Mouse (Mus musculus) frontal cortex, postnatal 36 days (tissue): ENCODE data around the gene Gm13941.

Source experiments
- DNase-seq, 2 experiments: peaks; one replicate each; pipeline ENCODE4 v3.0.0; 2022; ENCODE audit warnings: low spot score in 2 of 2

The Gm13941 gene

DNA sequence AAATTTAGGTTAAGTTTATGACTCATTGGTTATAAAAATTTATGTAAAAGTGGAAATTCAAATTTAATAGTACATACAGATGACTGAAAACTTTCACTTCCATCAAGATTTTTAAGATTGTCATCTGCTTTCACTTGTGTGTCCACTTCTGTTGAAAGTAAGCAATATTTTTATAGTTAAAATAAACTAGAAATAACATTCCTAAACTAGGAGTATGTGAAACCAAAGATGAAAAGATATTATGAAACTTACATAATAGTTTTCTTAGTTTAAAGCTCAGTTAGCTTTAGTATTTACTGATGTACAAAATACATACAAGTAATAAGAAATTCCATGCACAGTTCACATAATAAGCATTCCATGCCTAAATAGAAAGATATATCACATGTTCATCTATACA, at the start of gene Gm13941:
TSS of gene Gm13941 (minus strand) at position 101 of the 400 bp plus-strand sequence.
- DNase-seq, result no peak

DNA sequence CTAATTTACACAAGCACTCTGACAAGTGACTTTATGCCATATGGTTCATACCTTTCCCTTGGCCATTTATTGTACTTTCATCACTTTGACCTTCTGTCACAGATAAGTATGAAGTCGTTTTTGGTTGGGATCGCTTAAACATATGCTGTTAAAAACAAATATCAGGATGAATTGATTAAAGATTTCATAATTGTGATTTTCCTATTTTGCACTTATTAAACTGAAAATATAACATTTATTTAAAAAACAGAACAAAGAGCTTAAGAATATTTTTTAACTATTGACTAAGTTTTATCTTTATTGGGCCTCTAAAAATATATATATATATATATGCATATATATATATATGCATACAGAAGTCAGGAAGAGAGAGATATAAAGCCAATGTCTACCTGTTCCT, 47.1 kb upstream of the Gm13941 start, which contains the start of gene Gm15130:
TSS of gene Gm15130 (minus strand) at position 101 of the 400 bp plus-strand sequence.
- no peak for DNase-seq

DNA sequence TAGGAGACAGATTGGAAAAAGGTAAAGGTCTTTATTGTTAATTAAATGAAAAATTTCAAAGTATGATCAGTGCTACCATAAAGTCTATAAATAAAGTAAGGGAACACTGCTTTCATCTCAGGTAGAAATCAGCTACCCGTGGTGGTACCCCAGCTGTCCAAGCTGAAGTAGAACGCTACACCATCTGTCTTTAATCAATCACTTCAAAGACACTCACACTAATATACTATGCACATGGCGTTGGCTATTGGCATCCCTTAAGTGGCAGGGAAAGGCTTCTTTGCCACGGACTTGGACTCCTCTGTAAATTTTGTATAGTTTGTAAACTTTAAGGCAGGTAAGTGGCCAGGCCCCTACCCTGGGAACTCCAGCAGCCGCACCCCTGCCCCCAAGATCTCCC, 30.0 kb upstream of the Gm13941 start:
- DNase-seq, result no peak

DNA sequence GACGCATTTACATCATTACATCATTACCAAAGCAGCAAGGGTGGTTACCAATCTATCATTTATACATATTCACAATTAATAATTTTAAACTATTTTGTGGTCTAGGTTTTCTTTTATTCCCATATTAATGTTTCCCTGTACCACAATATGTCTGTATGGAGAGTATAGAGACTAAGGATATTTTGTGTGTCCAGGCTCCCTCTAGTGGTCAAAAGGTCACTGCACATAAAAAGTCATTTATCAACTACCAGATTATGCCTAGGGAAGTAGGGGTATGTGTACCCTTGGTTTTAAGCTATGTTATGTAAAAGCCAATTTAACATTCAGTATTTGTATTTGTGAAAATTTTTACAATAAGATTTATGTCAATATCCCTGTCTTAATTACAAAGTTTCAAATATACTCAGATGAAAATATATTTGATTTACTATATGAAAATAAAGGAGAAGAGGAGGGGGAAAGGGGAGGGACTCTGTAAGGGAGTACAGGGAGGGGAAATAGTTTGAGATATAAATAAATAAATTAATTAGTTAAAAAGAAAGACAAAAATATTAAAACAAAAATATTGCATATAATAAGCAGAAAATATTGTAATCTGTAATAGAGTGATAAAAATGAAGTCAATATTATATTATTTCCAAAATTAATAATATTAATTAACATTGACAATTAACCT, 47.1 kb downstream of the Gm13941 start:
- peak in 1 of 2 experiments; percentile 30 for DNase-seq
